Mouse (Mus musculus) ES-E14 (cell line): Measurements from ENCODE around the gene Efna4.

ENCODE experiments used
- CHD2 ChIP-seq: IDR thresholded peaks from 2 replicates; pipeline ENCODE4 v1.6.1; 2014; ENCODE audit warnings: mild to moderate bottlenecking, low read depth, low read length, inconsistent platforms
- ZC3H11A ChIP-seq: IDR thresholded peaks from 2 replicates; pipeline ENCODE4 v1.6.1; 2012; ENCODE audit warnings: low read depth, mild to moderate bottlenecking, inconsistent platforms, low read length, borderline replicate concordance

DNA sequence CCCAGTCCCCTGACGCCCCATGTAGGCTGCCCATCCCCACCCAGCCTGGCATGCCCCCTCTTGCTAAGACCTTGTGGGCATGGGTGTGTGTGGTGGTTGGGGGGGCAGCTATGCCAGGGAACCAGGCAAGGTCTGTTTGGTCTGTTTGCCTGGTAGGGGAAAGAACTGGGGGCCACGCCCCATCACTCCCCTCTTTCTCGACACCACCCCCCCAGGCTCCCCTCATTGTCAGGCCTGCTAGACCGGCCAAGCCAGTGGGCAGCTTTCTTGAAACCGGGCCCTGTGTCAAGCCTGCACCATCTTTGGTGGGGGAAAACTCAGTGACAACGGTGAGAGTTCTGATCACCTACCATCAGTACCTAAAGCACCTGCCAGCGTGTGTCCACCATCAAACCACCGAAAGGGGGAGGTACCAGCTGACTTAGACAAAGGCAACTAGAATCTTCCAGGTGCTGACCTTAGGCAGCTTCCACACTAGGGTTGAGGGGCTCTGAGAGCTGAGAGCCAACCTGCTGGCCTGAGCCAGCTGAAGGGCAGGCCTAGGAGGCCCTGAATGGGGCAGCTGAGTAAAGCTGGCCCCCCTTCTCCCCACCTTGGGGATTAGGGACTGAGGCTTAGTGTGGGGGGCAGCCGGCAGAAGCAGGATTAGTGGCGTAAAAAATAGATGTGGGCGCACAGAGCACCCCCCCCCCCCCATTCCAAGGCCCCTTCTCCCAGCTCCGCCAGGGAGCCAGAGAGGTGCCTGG, 46.7 kb upstream of the Efna4 start:
- no peak for TF ChIP-seq CHD2
- no peak for TF ChIP-seq ZC3H11A
